Mouse (Mus musculus): ENCODE data around the gene Phospho1. TPM values are rescaled to one million over a fixed set of nuclear protein-coding genes. Genes with fewer than 3 reads are reported as not detected.

Phospho1 gene
- not detected in 2 replicates for polyA plus RNA-seq (2016; fragmentation: Nextera tagmentation; extraction: Ambion mirVana)

GRCm38 (mm10) chr11:95824071-95824876 lies at the start of gene Phospho1:
TSS of gene Phospho1 (plus strand) at chr11:95824499.
- H3K4me2 ChIP-seq (replicated peaks) = peak within 1 kb of the TSS; percentile 96
- ATAC-seq (ENCODE audit: low FRiP score, low read depth) = peak; percentile 98
- peak within 1 kb of the TSS; percentile 59 for H3K9ac ChIP-seq (replicated peaks)
- WGBS = under 1% methylated on average over 43 of the region's 78 CpGs
- no peaks in the 10 kb centered on the region for H3K9me3 ChIP-seq
- H3K27ac ChIP-seq (replicated peaks) = 0 out of 2 replicates have a peak within 1 kb of the TSS, but pooled peaks have one; percentile 15
- H3K4me1 ChIP-seq = peaks cover 14% of the 10 kb centered on the region
- peak within 1 kb of the TSS; percentile 53 for H3K4me3 ChIP-seq
- no peaks in the 10 kb centered on the region for H3K36me3 ChIP-seq
- peaks cover 72% of the 10 kb centered on the region for H3K27me3 ChIP-seq

GRCm38 (mm10) chr11:95777323-95778297 lies 46.7 kb upstream of the Phospho1 start:
- Histone ChIP-seq H3K27me3 (no peaks in the 10 kb centered on the region), H3K4me3 (no peak overlapping the region), H3K4me1 (no peaks in the 10 kb centered on the region), H3K9me3 (no peaks in the 10 kb centered on the region), H3K36me3 (no peaks in the 10 kb centered on the region), H3K4me2 (replicated peaks) (no peak overlapping the region), H3K9ac (replicated peaks) (no peak overlapping the region), H3K27ac (replicated peaks) (no peak overlapping the region)
- WGBS = 86% methylated on average over 17 of the region's 17 CpGs
- ATAC-seq (ENCODE audit: low FRiP score, low read depth) = no peak

DNA sequence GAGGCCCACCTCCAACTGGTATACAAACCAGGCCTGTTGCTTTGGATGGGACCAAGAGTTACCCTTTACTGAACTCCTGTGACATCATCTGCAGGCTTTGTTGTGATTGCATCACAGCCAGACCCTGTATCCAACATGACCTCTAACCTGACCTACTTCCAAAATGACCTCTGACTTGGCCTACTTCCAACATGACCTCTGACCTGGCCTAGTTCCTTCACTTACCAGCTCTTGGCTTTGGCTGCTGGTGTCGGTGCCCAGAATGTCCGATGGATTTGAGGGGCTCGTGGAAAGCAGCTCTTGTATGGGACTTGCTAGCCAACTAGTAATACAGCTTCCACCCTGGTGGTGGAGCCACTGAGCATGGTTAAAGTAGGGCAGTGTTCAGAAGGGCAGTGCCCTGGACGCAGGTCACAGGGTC lies 45.5 kb upstream of the Phospho1 start:
- Histone ChIP-seq H3K9ac (replicated peaks) (no peak overlapping the region), H3K9me3 (no peaks in the 10 kb centered on the region), H3K36me3 (no peaks in the 10 kb centered on the region), H3K4me1 (no peaks in the 10 kb centered on the region), H3K27ac (replicated peaks) (no peak overlapping the region), H3K4me3 (no peak overlapping the region), H3K27me3 (no peaks in the 10 kb centered on the region), H3K4me2 (replicated peaks) (no peak overlapping the region)
- ATAC-seq (ENCODE audit: low FRiP score, low read depth) = no peak
- WGBS = 73% methylated on average over 4 of the region's 4 CpGs

DNA sequence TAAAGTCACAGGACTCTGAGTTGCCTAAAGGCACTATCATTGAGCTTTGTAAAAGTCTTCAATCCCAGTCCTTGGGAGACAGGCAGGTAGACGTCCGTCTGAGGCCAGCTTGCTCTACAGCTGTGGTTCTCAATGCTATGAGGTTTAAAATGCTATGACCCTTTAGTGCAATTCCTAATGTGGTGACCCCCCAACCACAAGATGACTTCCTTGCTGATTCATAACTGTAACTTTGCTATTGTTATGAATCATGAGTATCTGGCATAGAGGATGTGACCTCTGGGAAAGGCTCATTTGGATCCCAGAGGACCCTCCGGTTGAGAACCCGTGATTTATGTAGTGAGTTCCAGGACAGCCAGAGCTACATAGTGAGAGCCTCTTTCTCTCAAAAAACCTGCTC lies 44.9 kb upstream of the Phospho1 start:
- no peaks in the 10 kb centered on the region for H3K9me3 ChIP-seq
- no peaks in the 10 kb centered on the region for H3K36me3 ChIP-seq
- no peak overlapping the region for H3K27ac ChIP-seq (replicated peaks)
- no peak overlapping the region for H3K4me3 ChIP-seq
- H3K4me1 ChIP-seq = no peaks in the 10 kb centered on the region
- H3K27me3 ChIP-seq = no peaks in the 10 kb centered on the region
- no peak overlapping the region for H3K9ac ChIP-seq (replicated peaks)
- ATAC-seq (ENCODE audit: low FRiP score, low read depth) = no peak
- 91% methylated on average over 4 of the region's 4 CpGs for WGBS
- no peak overlapping the region for H3K4me2 ChIP-seq (replicated peaks)

DNA sequence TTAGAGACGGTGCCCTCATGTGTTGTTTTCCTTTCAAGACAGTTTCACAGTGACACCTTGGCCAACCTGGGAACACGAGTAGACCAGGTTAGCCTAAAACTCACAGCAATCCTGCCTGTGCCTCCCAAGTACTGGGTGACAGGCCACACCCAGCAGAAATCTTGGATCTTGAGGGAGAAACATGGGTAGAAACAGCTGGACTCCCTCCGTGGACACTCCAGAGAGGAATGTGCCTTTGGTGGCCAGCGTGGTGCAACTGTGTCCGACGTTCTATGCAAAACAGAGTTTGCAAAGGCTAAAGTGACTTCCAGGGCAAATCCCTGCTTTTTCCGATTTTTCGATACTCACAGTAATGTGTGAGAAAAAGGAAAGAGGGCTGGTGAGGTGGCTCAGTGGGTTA lies 43.8 kb upstream of the Phospho1 start:
- Histone ChIP-seq H3K9ac (replicated peaks) (no peak overlapping the region), H3K9me3 (no peaks in the 10 kb centered on the region), H3K4me2 (replicated peaks) (no peak overlapping the region), H3K4me1 (no peaks in the 10 kb centered on the region), H3K4me3 (no peak overlapping the region), H3K27ac (replicated peaks) (no peak overlapping the region), H3K36me3 (no peaks in the 10 kb centered on the region), H3K27me3 (no peaks in the 10 kb centered on the region)
- WGBS = 93% methylated on average over 8 of the region's 8 CpGs
- no peak for ATAC-seq (ENCODE audit: low FRiP score, low read depth)

DNA sequence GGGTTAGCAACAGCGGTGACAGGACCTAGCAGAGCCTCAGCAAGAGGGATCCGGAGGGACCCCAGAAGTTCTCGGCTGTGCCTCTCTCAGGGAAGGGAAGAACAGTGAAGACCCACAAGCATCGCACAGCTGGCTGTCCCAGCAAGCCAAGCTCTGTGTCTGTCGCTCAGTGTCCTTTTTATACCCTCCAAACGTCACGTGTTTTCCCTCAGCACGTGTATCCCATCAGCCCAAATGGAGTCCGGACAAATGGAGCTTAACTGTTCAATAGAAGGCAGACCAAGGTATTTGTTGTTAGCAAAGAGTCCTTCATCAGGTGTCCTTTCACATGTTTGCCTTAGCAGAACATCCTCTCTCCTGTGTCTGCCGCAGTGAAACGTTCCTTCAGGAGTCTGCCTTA lies 42.7 kb upstream of the Phospho1 start:
- Histone ChIP-seq H3K9ac (replicated peaks) (no peak overlapping the region), H3K27ac (replicated peaks) (no peak overlapping the region), H3K4me1 (no peaks in the 10 kb centered on the region), H3K4me3 (no peak overlapping the region), H3K4me2 (replicated peaks) (no peak overlapping the region), H3K36me3 (no peaks in the 10 kb centered on the region), H3K9me3 (no peaks in the 10 kb centered on the region), H3K27me3 (no peaks in the 10 kb centered on the region)
- 81% methylated on average over 11 of the region's 11 CpGs for WGBS
- ATAC-seq (ENCODE audit: low FRiP score, low read depth) = no peak

GRCm38 (mm10) chr11:95783457-95783856 lies 40.8 kb upstream of the Phospho1 start:
- ATAC-seq (ENCODE audit: low FRiP score, low read depth) = no peak
- H3K4me3 ChIP-seq = no peak overlapping the region
- no peak overlapping the region for H3K9ac ChIP-seq (replicated peaks)
- no peaks in the 10 kb centered on the region for H3K27me3 ChIP-seq
- H3K4me1 ChIP-seq = no peaks in the 10 kb centered on the region
- H3K9me3 ChIP-seq = no peaks in the 10 kb centered on the region
- WGBS = 85% methylated on average over 4 of the region's 4 CpGs
- H3K27ac ChIP-seq (replicated peaks) = no peak overlapping the region
- H3K4me2 ChIP-seq (replicated peaks) = no peak overlapping the region
- no peaks in the 10 kb centered on the region for H3K36me3 ChIP-seq

DNA sequence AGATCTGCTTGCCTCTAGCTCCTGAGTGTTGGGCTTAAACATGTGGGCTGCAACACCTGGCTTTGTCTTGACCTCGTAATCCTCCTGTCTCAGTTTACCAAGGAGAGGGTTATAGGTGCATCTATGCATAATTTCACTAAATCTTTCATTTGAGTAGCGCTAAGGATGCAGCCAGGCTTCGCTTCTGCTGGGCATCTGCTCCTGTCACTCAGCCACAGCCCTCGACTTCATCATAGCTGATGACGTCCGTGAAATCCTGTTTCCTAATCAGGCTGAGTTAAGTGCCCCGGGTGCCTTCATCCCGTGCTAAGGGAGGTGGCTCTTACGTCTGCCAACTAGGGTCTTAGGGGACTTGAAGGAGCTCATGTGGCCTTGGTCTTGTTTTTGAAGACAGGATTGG lies 40.3 kb upstream of the Phospho1 start:
- no peak overlapping the region for H3K9ac ChIP-seq (replicated peaks)
- no peaks in the 10 kb centered on the region for H3K27me3 ChIP-seq
- no peaks in the 10 kb centered on the region for H3K4me1 ChIP-seq
- no peaks in the 10 kb centered on the region for H3K9me3 ChIP-seq
- no peaks in the 10 kb centered on the region for H3K36me3 ChIP-seq
- no peak overlapping the region for H3K4me2 ChIP-seq (replicated peaks)
- H3K27ac ChIP-seq (replicated peaks) = no peak overlapping the region
- ATAC-seq (ENCODE audit: low FRiP score, low read depth) = no peak
- no peak overlapping the region for H3K4me3 ChIP-seq
- WGBS = 79% methylated on average over 9 of the region's 9 CpGs

GRCm38 (mm10) chr11:95785675-95786074 lies 38.6 kb upstream of the Phospho1 start:
- no peak overlapping the region for H3K4me2 ChIP-seq (replicated peaks)
- no peaks in the 10 kb centered on the region for H3K36me3 ChIP-seq
- H3K4me1 ChIP-seq = no peaks in the 10 kb centered on the region
- no peaks in the 10 kb centered on the region for H3K27me3 ChIP-seq
- H3K27ac ChIP-seq (replicated peaks) = no peak overlapping the region
- no peak overlapping the region for H3K4me3 ChIP-seq
- no peak for ATAC-seq (ENCODE audit: low FRiP score, low read depth)
- H3K9me3 ChIP-seq = no peaks in the 10 kb centered on the region
- 93% methylated on average over 4 of the region's 4 CpGs for WGBS
- H3K9ac ChIP-seq (replicated peaks) = no peak overlapping the region

DNA sequence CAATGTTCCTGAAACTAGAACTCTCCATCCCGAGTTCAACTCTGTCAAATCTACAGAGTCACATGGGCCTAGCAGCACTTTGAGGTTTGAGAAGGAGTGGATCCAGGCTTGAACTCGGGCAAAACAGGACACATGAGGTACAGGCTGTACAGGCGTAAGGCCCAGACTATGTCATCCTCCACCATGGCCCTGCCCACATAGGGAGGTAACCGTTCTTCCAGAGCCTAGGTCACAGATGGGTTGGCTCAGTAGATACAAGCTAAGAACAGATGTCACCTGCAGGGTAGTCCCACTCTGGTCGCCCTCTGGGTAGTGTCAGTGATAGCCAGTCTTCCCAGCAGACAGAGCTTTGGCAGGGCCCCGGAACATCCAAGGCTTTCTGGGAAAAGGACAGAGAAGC lies 37.8 kb upstream of the Phospho1 start:
- Histone ChIP-seq H3K9me3 (no peaks in the 10 kb centered on the region), H3K4me3 (no peak overlapping the region), H3K4me2 (replicated peaks) (no peak overlapping the region), H3K27me3 (no peaks in the 10 kb centered on the region), H3K4me1 (no peaks in the 10 kb centered on the region), H3K27ac (replicated peaks) (no peak overlapping the region), H3K36me3 (no peaks in the 10 kb centered on the region), H3K9ac (replicated peaks) (no peak overlapping the region)
- ATAC-seq (ENCODE audit: low FRiP score, low read depth) = no peak
- 86% methylated on average over 6 of the region's 6 CpGs for WGBS

GRCm38 (mm10) chr11:95789451-95789891 lies 34.8 kb upstream of the Phospho1 start:
- no peak overlapping the region for H3K4me2 ChIP-seq (replicated peaks)
- H3K9ac ChIP-seq (replicated peaks) = no peak overlapping the region
- H3K27me3 ChIP-seq = no peaks in the 10 kb centered on the region
- H3K27ac ChIP-seq (replicated peaks) = no peak overlapping the region
- H3K9me3 ChIP-seq = no peaks in the 10 kb centered on the region
- no peaks in the 10 kb centered on the region for H3K4me1 ChIP-seq
- H3K4me3 ChIP-seq = no peak overlapping the region
- 90% methylated on average over 8 of the region's 8 CpGs for WGBS
- no peaks in the 10 kb centered on the region for H3K36me3 ChIP-seq
- ATAC-seq (ENCODE audit: low FRiP score, low read depth) = no peak

DNA sequence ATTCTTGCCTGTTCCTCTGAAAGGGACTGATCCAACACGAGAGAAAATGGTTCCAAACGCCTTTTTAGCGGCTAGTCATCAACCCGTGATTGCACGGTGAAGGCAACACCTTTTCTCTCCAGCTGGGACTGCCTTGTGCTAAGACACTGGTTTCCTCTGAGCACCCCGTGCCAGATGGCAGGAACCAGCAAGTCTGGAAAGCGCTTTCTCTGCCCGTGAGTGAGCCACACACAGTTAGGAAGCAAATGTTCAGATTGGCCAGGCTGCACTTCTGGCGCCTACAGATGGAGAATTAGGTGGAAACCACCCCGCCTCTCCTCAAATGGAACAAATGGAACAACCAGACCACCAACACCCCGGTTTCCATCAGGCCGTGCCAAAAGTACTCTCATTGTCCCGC lies 32.5 kb upstream of the Phospho1 start:
- ATAC-seq (ENCODE audit: low FRiP score, low read depth) = no peak
- Histone ChIP-seq H3K4me2 (replicated peaks) (no peak overlapping the region), H3K27me3 (peaks cover 15% of the 10 kb centered on the region), H3K4me3 (no peak overlapping the region), H3K36me3 (no peaks in the 10 kb centered on the region), H3K4me1 (peaks cover 6% of the 10 kb centered on the region), H3K27ac (replicated peaks) (no peak overlapping the region), H3K9ac (replicated peaks) (no peak overlapping the region), H3K9me3 (no peaks in the 10 kb centered on the region)
- WGBS = 88% methylated on average over 13 of the region's 13 CpGs
